Mouse (Mus musculus): ENCODE measurements at regions not wholly inside any gene's neighbourhood (a gene's known extent, or its start where the extent isn't known, plus 50 kb on each side); places are given as distances from the start of the nearest gene placed in this dataset.

- no peak for DNase-seq (ENCODE audit: low read depth)
Observed at GRCm38 (mm10) chr3:127985165-127985564, 89.0 kb upstream of the Fam241a start.

- DNase-seq (ENCODE audit: low read depth): no peak
Observed at GRCm38 (mm10) chr3:127977240-127977639, 81.1 kb upstream of the Fam241a start.

DNA sequence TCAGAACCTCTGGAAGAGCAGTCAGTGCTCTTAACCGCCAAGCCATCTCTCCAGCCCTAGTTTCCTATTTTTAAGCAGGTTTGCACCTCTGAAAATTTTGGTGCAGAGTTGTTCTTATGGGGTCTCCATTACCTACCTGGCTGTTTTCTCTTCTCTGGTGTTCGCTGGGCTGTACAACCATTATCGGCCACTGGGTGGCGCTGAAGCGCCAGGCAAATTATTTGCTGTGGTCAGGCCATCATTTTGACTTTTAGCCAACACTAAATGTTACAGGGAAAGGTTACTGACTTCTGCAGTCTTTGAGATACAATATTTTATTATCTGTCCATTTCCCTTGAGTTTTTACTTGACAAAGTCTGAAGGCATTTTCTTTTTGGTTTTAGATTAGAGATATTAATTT lies 74.8 kb upstream of the Fam241a start:
- DNase-seq (ENCODE audit: low read depth): peak; percentile 26

DNA sequence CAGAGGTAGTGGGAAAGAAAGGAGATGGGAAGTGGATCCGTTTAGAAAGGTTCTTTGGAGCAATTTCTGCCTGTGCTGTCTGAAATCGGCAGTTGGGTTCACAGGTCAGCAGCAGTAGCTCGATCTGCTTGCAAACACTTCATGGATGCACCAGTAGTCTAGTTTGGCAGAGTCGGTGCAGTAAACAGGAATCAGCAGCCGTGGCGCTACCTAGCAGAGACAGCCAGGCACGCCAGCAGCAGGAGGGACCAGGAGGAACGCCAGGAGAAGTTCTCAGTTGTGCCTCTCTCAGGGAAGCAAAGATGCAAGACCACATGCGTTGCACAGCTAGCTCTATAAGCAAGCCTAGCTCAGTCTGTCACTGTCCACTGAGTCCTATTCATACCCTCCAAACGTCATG lies 71.0 kb upstream of the Fam241a start:
- DNase-seq (ENCODE audit: low read depth): no peak

DNA sequence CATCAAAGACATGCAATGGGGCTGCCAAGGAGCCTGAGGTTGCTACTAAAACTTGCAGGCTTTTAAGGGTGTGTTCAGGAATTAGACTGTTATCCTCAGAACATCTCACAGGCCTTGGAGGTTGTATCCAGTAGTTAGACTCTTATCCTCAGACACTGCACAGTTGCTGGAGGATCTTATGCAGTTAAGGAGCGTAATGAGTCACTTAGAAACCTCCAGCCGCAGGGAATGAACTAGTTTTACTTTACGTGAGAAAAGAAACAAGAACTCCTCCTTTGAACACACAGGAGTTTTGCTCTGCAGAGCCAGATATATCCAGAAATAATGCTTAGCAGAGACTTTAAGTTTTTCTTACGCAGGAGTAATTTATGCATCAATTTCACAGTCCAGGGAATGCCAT lies 70.1 kb upstream of the Fam241a start:
- no peak for DNase-seq (ENCODE audit: low read depth)

- DNase-seq (ENCODE audit: low read depth): no peak
Observed at GRCm38 (mm10) chr3:127958919-127959684, 63.0 kb upstream of the Fam241a start.

- no peak for DNase-seq (ENCODE audit: low read depth)
Observed at GRCm38 (mm10) chr3:127954856-127955255, 58.7 kb upstream of the Fam241a start.

DNA sequence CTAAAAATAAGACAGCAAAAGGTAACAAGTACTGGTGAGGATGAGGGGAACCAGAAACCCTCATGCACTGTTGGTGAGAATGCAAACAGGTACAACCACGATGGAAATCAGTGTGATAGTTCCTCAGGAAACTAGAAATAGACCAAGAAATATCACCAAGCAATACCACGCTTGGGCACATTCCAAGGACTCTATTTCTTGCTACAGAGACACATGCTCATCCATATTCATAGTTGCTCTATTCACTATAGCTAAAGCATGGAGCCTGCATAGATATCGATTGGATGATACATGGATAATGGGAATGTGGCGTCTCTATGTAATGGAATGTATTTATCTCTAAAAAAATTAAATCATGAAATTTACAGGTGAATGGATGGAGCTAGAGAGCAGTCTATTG lies 57.5 kb upstream of the Fam241a start:
- no peak for DNase-seq (ENCODE audit: low read depth)

GRCm38 (mm10) chr3:127948898-127949620 lies 52.9 kb upstream of the Fam241a start:
- DNase-seq (ENCODE audit: low read depth): peak; percentile 81

DNA sequence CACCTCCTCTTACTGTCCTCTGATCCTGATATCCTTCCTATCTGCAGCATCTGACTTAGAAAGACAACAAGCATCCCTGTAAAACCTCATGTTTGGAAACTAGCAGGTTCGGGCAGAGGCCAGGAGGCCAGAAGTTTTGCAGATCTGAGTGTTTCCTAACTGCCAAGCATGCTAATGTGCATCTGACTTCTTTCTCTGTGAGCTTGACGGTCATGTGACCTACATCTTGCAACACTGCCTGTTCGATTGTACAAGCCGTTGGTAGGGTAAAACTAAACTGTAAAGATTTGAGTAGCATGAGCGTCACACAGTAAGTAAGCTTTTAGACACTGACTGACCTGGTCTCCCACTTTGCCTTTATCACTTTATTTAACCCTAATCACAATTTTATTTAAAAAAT lies 52.2 kb upstream of the Fam241a start:
- DNase-seq (ENCODE audit: low read depth): no peak
